Mouse (Mus musculus) adrenal gland, postnatal 25 days (tissue): ENCODE measurements around the gene Trpm3. TPM values are rescaled to one million over a fixed set of nuclear protein-coding genes. Genes with fewer than 3 reads are reported as not detected.
A peak's percentile ranks its signal among the peaks of the same experiment; 100 is the strongest.
"Not testable (repeated sequence)": the region's sequence is repeated elsewhere in the genome, so short reads cannot be mapped to it uniquely, and the experiment has no call there.

Source experiments
- DNase-seq: peaks from one replicate; pipeline ENCODE4 v3.0.0; 2021; ENCODE audit warnings: mixed read lengths
- total RNA-seq: library from RNA; stranded (reverse); gene quantifications from 2 replicates; pipeline ENCODE4 v1.2.3, GENCODE M21; 2021

Gene Trpm3
- total RNA-seq, 1 experiment from 2014 or later = 0.61 TPM

- DNase-seq = no peak
These were observed 849.1 kb downstream of the Trpm3 start for GRCm38 (mm10) chr19:22987914-22988313.

- DNase-seq = no peak
These were observed 855.1 kb downstream of the Trpm3 start for GRCm38 (mm10) chr19:22993946-22994345.

GRCm38 (mm10) chr19:22994531-22994930, 855.7 kb downstream of the Trpm3 start:
- no peak for DNase-seq

GRCm38 (mm10) chr19:23000293-23000692, 861.4 kb downstream of the Trpm3 start:
- no peak for DNase-seq

GRCm38 (mm10) chr19:23003861-23004260, 865.0 kb downstream of the Trpm3 start:
- no peak for DNase-seq

GRCm38 (mm10) chr19:23005851-23006250, 867.0 kb downstream of the Trpm3 start:
- DNase-seq = no peak

GRCm38 (mm10) chr19:23006517-23007273, 867.8 kb downstream of the Trpm3 start:
- peak; percentile 44 for DNase-seq

GRCm38 (mm10) chr19:23013695-23014094, 874.8 kb downstream of the Trpm3 start:
- no peak for DNase-seq

- peak; percentile 70 for DNase-seq
These were observed 876.7 kb downstream of the Trpm3 start for GRCm38 (mm10) chr19:23015516-23015915.

GRCm38 (mm10) chr19:23018186-23018727, 879.4 kb downstream of the Trpm3 start:
- DNase-seq = no peak

GRCm38 (mm10) chr19:23022902-23023301, 884.1 kb downstream of the Trpm3 start:
- DNase-seq = no peak

- no peak for DNase-seq
These were observed 884.6 kb downstream of the Trpm3 start for GRCm38 (mm10) chr19:23023316-23023960.

- no peak for DNase-seq
These were observed 886.0 kb downstream of the Trpm3 start for GRCm38 (mm10) chr19:23024821-23025220.

GRCm38 (mm10) chr19:23026427-23026826, 887.6 kb downstream of the Trpm3 start:
- DNase-seq = no peak

- no peak for DNase-seq
These were observed 889.4 kb downstream of the Trpm3 start for GRCm38 (mm10) chr19:23028283-23028682.

GRCm38 (mm10) chr19:23033343-23033742, 894.5 kb downstream of the Trpm3 start:
- DNase-seq = not testable (repeated sequence)

- DNase-seq = no peak
These were observed 895.3 kb downstream of the Trpm3 start for GRCm38 (mm10) chr19:23034117-23034516.

GRCm38 (mm10) chr19:23034933-23035332, 896.1 kb downstream of the Trpm3 start:
- peak; percentile 67 for DNase-seq

- no peak for DNase-seq
These were observed 896.9 kb downstream of the Trpm3 start for GRCm38 (mm10) chr19:23035786-23036185.

GRCm38 (mm10) chr19:23036782-23037477, 898.1 kb downstream of the Trpm3 start:
- DNase-seq = no peak

GRCm38 (mm10) chr19:23037499-23037898, 898.7 kb downstream of the Trpm3 start:
- DNase-seq = no peak

- DNase-seq = no peak
These were observed 899.5 kb downstream of the Trpm3 start for GRCm38 (mm10) chr19:23038321-23038720.
